In the genomic region with DNA sequence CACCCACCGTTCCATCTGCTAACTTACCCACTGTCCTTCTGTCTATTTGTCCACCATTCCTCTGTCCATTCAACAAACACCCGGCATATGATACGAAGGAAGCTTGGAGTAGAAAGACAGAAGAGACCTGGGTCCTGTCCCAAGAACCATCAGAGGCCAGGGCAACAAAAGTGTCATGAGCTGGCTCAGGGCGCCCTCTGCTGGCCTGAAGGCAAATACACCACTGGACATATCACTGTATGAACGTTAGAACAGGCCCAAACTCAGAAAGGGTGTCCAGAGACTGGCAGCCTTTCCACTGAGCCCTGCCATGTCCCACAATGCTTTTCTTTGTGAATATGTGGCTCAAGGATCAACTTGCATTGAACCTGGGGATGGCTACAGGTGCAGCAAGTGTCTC, we compare ENCODE assay signal across 9 mouse cellular contexts.
DNase-seq lines count a peak whose midpoint lies in the region; ATAC-seq and TF ChIP-seq lines count a peak whose summit lies in the region.
"Had no signal": no experiment of that assay in that cellular context is flagged by ENCODE, and none has a peak within 500 bp of the region (broad histone marks: within the 10 kb centered on the region; RNA-seq: fewer than 3 reads in every experiment).

No protein-coding gene starts in this region.

- peak; percentile 66 for DNase-seq in layer of hippocampus, adult 11-12 months (ENCODE audit: low spot score)
- DNase-seq in layer of hippocampus, adult 9-11 months: no peak
- DNase-seq in R1 (ENCODE audit: low read depth, low spot score): peak; percentile 81
- peak; percentile 57 to 58 for DNase-seq in cerebellum, postnatal 36 days
- DNase-seq in left cerebral cortex, adult 2 months (ENCODE audit: extremely low spot score in 1 of 2, low spot score in 2 of 2): peak; percentile 34 to 46
- peak; percentile 71 for DNase-seq in neural tube, embryonic 11.5 days (ENCODE audit: low spot score)

- intact Hi-C loops in left cerebral cortex, adult 2 months (cut with DNase I): loop anchor here (1.0 to 5.0 kb wide), 2 partner anchors 43 to 312 kb away; no protein-coding TSS in a partner anchor

- no peak overlapping the region for H3K4me2 ChIP-seq in heart, embryonic 14.5 days (ENCODE audit: low read length)
- H3K4me2 ChIP-seq in neural tube, embryonic 11.5 days (ENCODE audit: low read depth): no peak overlapping the region
- H3K4me2 ChIP-seq: midbrain, embryonic 12.5 days had no signal

- H3K4me3 ChIP-seq in heart, embryonic 14.5 days (ENCODE audit: control insufficient read depth in 1 of 2, insufficient read depth in 1 of 2, low read depth in 1 of 2, low read length in 2 of 2): no peak overlapping the region
- no peak overlapping the region for H3K4me3 ChIP-seq in left cerebral cortex, adult 2 months
- H3K4me3 ChIP-seq in neural tube, embryonic 11.5 days (ENCODE audit: low read depth, low read length): no peak overlapping the region
- H3K4me3 ChIP-seq: midbrain, embryonic 12.5 days had no signal

- H3K36me3 ChIP-seq in heart, embryonic 14.5 days (ENCODE audit: control insufficient read depth, insufficient read depth, low read length): no peaks in the 10 kb centered on the region
- H3K36me3 ChIP-seq in neural tube, embryonic 11.5 days (ENCODE audit: control insufficient read depth, insufficient read depth, low read length): no peaks in the 10 kb centered on the region
- H3K36me3 ChIP-seq: midbrain, embryonic 12.5 days had no signal

- no peak overlapping the region for H3K9ac ChIP-seq in heart, embryonic 14.5 days (ENCODE audit: low read length)
- no peak overlapping the region for H3K9ac ChIP-seq in neural tube, embryonic 11.5 days (ENCODE audit: low read length)
- H3K9ac ChIP-seq: midbrain, embryonic 12.5 days had no signal

- TF ChIP-seq CTCF in left cerebral cortex, adult 2 months (IDR thresholded peaks at IDR 0.05): peak; percentile 75

- no peaks in the 10 kb centered on the region for H3K27me3 ChIP-seq in heart, embryonic 14.5 days (ENCODE audit: control insufficient read depth, insufficient read depth, low read length)
- H3K27me3 ChIP-seq in neural tube, embryonic 11.5 days (ENCODE audit: control insufficient read depth, insufficient read depth, low read length): no peaks in the 10 kb centered on the region

- 0 out of 2 replicates have a peak, but pooled peaks have one; percentile 5 for ATAC-seq in heart, embryonic 14.5 days (ENCODE audit: insufficient number of reproducible peaks, insufficient read depth, low FRiP score, low read depth)
- ATAC-seq in neural tube, embryonic 11.5 days (ENCODE audit: insufficient read depth, low FRiP score, low TSS enrichment): no peak
- no peak for ATAC-seq in activated CD4-positive, CD25-positive, alpha-beta regulatory T cell, adult 4 months

- H3K4me1 ChIP-seq in heart, embryonic 14.5 days (ENCODE audit: control insufficient read depth in 2 of 2, insufficient read depth in 2 of 2, low read length in 2 of 2): peaks cover 20 to 23% of the 10 kb centered on the region in 2 experiments
- H3K4me1 ChIP-seq in neural tube, embryonic 11.5 days (ENCODE audit: control insufficient read depth, insufficient read depth, low read length): peaks cover 23% of the 10 kb centered on the region

- WGBS in heart, embryonic 14.5 days: 30% methylated on average over 5 of the region's 5 CpGs
- 41% methylated on average over 5 of the region's 5 CpGs for WGBS in neural tube, embryonic 11.5 days

- H3K27ac ChIP-seq in heart, embryonic 14.5 days (replicated peaks in 1 of 2; ENCODE audit: control insufficient read depth in 1 of 2, insufficient read depth in 1 of 2, low read depth in 2 of 2, low read length in 2 of 2): no peak overlapping the region
- H3K27ac ChIP-seq in left cerebral cortex, adult 2 months: no peak overlapping the region
- H3K27ac ChIP-seq in neural tube, embryonic 11.5 days (ENCODE audit: low read depth, low read length): no peak overlapping the region

- H3K9me3 ChIP-seq in heart, embryonic 14.5 days (ENCODE audit: control insufficient read depth, low read length): no peaks in the 10 kb centered on the region
- no peaks in the 10 kb centered on the region for H3K9me3 ChIP-seq in neural tube, embryonic 11.5 days (ENCODE audit: control insufficient read depth, low read length)
- H3K9me3 ChIP-seq: midbrain, embryonic 12.5 days had no signal
